Mouse (Mus musculus): ENCODE results near the gene Stum. TPM values are rescaled to one million over a fixed set of nuclear protein-coding genes. Genes with fewer than 3 reads are reported as not detected.

Gene Stum
- polyA plus RNA-seq, 1 experiment from 2014 or later = 6.6 TPM

DNA sequence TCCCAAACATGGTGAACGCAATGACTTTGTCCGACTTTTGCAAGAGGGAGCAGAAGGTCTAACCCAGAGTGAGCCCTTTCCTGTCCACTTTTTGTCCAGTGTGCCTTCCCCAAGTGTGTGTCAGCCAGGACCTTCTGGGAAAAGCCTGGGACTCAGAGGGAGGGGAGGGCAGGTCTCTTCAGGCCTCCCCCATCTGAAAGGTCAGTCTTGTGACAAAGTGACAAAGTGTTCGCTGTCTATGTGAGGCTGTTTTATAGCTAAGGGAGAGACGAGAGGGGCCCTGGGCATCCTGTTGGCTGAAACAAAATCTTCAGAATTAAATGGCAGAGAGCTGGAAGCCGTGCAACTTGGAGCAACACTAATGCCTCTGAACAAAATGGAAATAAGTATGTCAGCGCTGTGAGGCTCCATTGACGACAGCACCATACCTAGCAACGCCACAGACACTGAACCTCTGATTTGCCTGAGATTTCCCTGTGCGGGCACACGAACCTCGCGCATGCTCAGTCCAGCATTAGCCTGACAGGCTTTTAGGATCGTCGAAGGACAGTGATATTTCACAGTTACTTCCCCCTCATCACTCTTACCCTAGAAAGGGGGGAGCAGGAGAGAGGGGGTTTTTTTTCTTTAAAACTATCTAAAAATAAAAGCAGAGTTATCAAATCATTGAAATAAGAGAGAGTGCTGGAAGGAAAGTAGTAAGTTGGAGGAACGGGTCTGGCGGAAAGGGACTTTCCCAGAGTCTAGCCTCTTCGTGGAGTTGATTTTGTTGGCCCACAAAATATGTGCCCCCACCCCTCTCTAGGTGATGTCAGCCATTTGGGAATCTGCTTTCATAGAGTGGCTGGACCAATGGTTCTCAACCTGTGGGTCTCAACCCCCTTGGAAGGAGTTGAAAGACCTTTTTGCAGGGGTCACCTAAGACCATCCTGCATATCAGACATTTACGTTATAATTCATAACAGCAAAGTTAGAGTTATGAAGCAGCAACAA, 75.3 kb downstream of the Stum start:
- H3K36me3 ChIP-seq = no peaks in the 10 kb centered on the region
- peak overlapping the region; percentile 71; the same call in 1 of the 2 replicates for H3K27ac ChIP-seq (replicated peaks)
- H3K27me3 ChIP-seq (ENCODE audit: low read depth, poor library complexity, severe bottlenecking) = no peaks in the 10 kb centered on the region
- no peak for DNase-seq (ENCODE audit: low spot score)
- WGBS = 87% methylated on average over 18 of the region's 18 CpGs
- no peaks in the 10 kb centered on the region for H3K9me3 ChIP-seq (replicated peaks)
- no peak overlapping the region for H3K4me3 ChIP-seq
- peaks cover 45% of the 10 kb centered on the region for H3K4me1 ChIP-seq

DNA sequence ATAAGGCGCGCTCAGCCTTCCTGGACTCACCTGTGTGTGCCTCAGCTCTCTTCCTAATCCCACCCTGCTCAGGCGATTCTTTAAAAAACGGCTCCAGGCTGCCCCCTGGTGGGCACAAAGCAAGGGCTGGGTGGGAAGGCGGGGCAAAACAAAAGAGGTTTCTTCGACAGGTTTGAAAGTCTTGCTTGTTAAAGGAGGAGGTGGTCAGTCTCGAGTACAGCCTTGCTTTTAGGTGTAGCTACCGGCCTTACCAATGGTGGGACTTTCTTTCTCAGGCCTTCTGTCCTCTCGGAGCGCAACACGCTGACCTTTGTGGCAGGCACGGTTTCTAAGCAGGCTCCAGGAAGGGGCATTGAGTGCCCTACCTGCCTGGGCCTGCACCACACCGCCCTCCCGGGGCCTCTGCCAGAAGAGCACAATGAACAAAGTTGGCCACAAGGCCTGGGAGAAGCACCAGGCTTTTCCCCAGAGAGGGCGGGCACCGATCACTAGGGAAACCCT, 76.1 kb downstream of the Stum start:
- Histone ChIP-seq H3K36me3 (no peaks in the 10 kb centered on the region), H3K27ac (replicated peaks) (peak overlapping the region; percentile 71), H3K9me3 (replicated peaks) (no peaks in the 10 kb centered on the region), H3K4me3 (peak overlapping the region; percentile 30), H3K27me3 (ENCODE audit: low read depth, poor library complexity, severe bottlenecking) (no peaks in the 10 kb centered on the region), H3K4me1 (peaks cover 41% of the 10 kb centered on the region)
- 12% methylated on average over 16 of the region's 16 CpGs for WGBS
- DNase-seq (ENCODE audit: low spot score) = peak; percentile 81

DNA sequence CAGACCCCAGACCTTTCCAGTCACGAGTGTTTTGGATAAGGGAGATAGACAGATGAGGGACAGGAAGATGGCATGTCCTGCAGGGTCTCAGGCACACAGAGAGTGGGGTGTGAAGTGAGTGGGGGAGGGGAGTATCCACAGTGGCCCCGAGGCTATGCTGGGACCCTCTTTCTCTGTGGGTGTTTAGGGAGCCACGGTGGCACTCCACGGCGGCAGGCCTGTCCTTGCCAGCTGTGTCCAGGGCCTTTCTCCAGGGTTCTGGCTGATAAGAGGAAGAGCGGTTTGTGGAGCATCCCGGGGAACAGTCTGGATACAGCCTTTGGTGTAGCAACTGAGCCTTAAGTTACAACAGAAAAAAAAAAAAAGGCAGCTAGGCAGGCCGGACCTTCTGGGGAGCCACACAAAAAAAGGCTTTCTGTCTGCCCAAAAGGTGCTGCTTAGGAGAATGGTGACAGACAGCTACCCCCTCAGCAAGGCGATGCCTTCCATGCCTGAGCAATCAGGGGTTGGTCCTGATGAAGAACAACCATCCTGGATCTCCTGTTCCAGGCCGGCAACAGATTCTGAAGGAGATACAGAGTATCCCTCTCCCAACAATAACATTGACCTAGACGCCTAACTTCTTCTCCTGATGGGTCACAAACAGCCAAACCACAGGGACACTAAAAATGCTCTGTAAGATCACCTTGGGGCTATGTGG, 76.8 kb downstream of the Stum start:
- no peaks in the 10 kb centered on the region for H3K9me3 ChIP-seq (replicated peaks)
- H3K27ac ChIP-seq (replicated peaks) = no peak overlapping the region
- no peak for DNase-seq (ENCODE audit: low spot score)
- H3K4me3 ChIP-seq = no peak overlapping the region
- peaks cover 41% of the 10 kb centered on the region for H3K4me1 ChIP-seq
- H3K36me3 ChIP-seq = no peaks in the 10 kb centered on the region
- H3K27me3 ChIP-seq (ENCODE audit: low read depth, poor library complexity, severe bottlenecking) = no peaks in the 10 kb centered on the region
- WGBS = 77% methylated on average over 11 of the region's 11 CpGs

DNA sequence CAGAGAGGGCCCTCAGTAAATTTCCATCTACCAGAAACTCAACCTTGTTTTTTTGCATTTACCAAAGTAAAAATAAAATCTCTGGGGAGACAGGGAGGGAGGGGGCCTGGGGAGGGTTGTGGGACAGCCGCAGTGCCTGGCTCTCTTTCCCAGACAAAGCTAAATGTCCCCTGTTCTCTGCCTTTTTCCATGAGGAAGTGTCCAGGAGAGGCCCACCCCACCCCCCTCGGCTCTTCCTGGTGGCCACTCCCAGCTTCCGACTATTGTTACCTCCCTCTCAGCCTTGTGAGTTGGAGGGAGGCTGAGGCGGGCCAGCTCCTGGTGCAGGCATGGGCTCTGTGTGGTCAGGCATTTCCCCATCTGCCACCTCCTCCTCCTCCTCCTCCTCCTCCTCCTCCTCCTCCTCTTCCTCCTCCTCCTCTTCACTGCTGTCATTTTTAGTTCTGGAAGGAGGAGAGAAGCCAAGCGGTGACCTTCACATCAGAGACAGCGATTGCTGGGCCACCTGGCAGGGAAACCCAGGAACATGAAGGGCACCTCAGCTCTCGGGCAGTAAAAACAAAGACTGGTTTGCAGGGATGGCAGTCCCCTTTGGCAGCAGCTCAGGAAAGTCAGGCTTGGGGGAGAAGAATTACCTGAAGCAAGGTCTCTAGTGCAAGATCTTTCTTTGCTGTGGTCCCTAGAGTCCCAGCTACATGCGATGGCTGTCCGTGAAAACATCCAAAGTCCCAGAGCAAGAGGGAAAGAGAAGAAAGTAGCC, 77.5 kb downstream of the Stum start:
- DNase-seq (ENCODE audit: low spot score) = no peak
- 85% methylated on average over 9 of the region's 9 CpGs for WGBS
- no peak overlapping the region for H3K27ac ChIP-seq (replicated peaks)

DNA sequence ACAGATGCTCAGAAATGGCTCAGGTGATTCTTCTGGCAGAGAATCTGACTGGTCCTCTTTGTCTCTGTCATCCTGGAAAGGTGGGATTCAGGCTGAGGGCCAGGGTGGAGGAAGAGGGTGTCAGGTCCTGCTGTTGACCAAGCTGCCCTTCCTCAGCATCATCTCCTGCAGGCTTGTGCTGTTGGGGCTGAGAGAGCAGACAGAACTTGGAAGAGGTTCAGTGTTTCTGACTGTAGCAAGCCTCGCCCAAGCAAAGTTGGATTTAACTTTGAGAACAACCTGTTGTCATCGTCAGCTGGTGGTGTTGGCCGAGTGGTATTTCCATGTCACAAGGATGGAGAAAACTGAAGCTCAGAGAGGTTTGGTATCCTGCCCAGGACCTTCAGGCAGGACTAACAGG, 78.6 kb downstream of the Stum start:
- 95% methylated on average over 3 of the region's 3 CpGs for WGBS
- H3K4me1 ChIP-seq = peaks cover 41% of the 10 kb centered on the region
- no peaks in the 10 kb centered on the region for H3K36me3 ChIP-seq
- no peak overlapping the region for H3K4me3 ChIP-seq
- H3K27ac ChIP-seq (replicated peaks) = peak overlapping the region; percentile 55; the same call in 1 of the 2 replicates
- no peak for DNase-seq (ENCODE audit: low spot score)
- H3K9me3 ChIP-seq (replicated peaks) = no peaks in the 10 kb centered on the region
- no peaks in the 10 kb centered on the region for H3K27me3 ChIP-seq (ENCODE audit: low read depth, poor library complexity, severe bottlenecking)

More for the DNA sequence above, 77.5 kb downstream of the Stum start:
- no peak overlapping the region for H3K4me3 ChIP-seq
- H3K4me1 ChIP-seq = peaks cover 41% of the 10 kb centered on the region
- H3K36me3 ChIP-seq = no peaks in the 10 kb centered on the region
- no peaks in the 10 kb centered on the region for H3K27me3 ChIP-seq (ENCODE audit: low read depth, poor library complexity, severe bottlenecking)
- H3K9me3 ChIP-seq (replicated peaks) = no peaks in the 10 kb centered on the region

DNA sequence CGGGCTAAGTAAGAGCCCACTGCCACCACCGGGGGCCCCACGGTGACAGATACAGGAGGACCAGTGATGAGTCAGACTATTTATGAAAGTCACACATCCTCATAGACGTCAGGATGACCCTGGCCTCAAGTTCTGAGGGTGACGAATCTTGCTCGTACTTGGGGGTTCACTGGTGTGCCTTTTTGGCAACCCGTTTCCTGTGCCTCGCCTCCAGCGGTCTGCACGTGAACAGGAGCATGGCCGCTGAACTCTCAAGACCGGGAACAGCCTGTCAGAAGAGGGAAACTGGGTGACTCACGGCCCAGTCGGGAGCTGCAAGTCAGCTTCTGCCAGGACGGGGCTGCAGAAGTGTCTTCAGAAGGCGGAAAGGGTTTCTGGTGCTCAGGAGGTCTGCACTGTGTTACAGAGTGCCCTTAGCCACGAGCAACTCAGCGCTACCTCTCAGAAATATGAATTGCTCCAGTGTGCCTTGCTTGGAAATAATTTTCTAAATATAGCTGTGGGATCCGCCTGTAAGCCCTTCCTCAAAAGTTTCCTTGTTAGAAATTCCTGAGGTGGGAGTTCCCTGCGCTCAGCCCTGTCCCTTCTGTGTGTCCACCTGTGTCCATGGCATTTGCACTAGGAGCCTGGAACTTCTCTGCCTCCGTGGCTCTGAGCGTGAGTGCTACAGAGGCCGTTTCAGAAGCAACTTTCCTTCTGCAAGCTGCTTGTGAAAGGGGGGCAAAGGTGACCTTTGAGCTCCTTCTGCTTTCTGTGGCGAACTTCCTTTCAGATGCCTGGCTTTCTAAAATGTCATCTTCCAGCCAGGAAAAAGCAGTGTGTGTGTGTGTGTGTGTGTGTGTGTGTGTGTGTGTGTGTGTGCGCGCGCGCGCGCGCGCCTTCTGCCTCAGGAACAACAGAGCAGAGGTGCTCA, 79.4 kb downstream of the Stum start:
- Histone ChIP-seq H3K36me3 (no peaks in the 10 kb centered on the region), H3K4me1 (peaks cover 38% of the 10 kb centered on the region), H3K9me3 (replicated peaks) (no peaks in the 10 kb centered on the region), H3K27me3 (ENCODE audit: low read depth, poor library complexity, severe bottlenecking) (no peaks in the 10 kb centered on the region), H3K4me3 (no peak overlapping the region), H3K27ac (replicated peaks) (peak overlapping the region; percentile 55; the same call in 1 of the 2 replicates)
- DNase-seq (ENCODE audit: low spot score) = no peak
- 84% methylated on average over 32 of the region's 32 CpGs for WGBS

DNA sequence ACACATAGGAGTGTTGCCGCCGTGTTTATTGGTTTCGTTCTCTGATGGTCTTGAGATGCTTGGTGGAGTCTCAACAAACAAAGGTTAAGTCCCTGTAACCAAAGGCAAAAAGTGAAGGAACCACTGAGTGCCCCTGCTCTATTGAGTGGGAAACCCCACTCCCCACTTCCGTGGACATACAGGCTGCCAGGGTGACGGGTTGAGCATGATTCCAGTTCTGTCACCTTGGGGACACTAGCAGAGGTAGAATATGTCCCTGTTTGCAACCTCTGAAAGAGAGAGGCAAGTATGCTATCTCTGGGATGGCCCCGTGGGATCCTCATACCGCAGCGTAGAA, 80.0 kb downstream of the Stum start:
- Histone ChIP-seq H3K27ac (replicated peaks) (no peak overlapping the region), H3K4me1 (peaks cover 35% of the 10 kb centered on the region)

DNA sequence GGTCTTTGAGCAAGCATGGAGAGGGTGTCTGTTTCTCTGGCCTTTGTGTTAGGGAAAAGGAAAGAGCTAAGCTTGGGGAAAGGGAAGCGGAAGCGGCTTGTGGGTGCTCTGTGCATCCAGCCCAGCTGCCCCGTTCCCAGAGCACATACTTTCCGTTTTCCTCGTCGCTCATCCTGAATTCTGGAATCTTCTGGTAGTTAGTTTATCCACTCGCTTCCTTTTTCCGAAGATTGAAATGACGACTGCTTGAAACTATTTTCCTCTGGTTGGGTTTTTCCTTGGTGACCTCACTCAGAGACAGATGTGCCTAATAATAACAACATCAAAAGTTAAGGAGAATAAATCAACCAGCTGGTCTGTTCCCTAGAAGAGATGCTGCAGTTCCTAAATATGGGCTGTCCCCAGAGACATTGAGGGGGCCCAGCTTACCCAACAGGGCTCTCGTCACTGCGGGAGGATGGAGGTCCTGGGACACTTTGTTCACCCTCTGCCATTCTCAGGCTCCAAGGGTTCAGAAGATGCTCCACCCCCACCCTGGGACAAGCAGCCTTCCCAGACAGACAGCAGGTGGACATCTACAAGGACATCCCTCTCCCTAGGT, 80.7 kb downstream of the Stum start:
- no peak overlapping the region for H3K4me3 ChIP-seq
- no peak overlapping the region for H3K27ac ChIP-seq (replicated peaks)
- no peaks in the 10 kb centered on the region for H3K27me3 ChIP-seq (ENCODE audit: low read depth, poor library complexity, severe bottlenecking)
- 87% methylated on average over 11 of the region's 11 CpGs for WGBS
- H3K9me3 ChIP-seq (replicated peaks) = no peaks in the 10 kb centered on the region
- peaks cover 30% of the 10 kb centered on the region for H3K4me1 ChIP-seq
- no peaks in the 10 kb centered on the region for H3K36me3 ChIP-seq
- DNase-seq (ENCODE audit: low spot score) = no peak

More for the DNA sequence above, 80.0 kb downstream of the Stum start:
- DNase-seq (ENCODE audit: low spot score) = no peak
- Histone ChIP-seq H3K9me3 (replicated peaks) (no peaks in the 10 kb centered on the region), H3K4me3 (no peak overlapping the region), H3K27me3 (ENCODE audit: low read depth, poor library complexity, severe bottlenecking) (no peaks in the 10 kb centered on the region), H3K36me3 (no peaks in the 10 kb centered on the region)
- 94% methylated on average over 8 of the region's 8 CpGs for whole genome bisulfite sequencing

DNA sequence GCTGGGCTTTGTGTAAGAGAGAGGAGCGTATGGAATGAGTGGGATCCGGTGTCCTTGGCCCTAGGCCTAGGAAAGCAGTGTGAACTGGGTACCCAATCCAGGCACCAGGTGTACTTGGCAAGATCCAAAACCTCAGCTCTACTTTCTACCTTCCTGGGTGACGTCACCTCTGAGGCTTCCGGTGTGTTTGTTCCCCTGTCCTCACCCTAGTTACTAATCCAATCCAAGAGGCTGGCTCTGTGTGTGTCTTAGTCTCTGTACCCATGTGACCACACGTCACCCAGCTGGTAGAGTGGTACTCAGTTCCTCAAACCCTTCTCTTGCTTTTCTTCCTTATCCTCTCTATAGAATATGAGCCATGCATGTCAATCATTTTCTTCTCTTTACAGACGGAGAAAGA, 81.6 kb downstream of the Stum start:
- H3K27ac ChIP-seq (replicated peaks) = no peak overlapping the region
- peaks cover 22% of the 10 kb centered on the region for H3K4me1 ChIP-seq
- no peaks in the 10 kb centered on the region for H3K9me3 ChIP-seq (replicated peaks)
- no peak for DNase-seq (ENCODE audit: low spot score)
- H3K27me3 ChIP-seq (ENCODE audit: low read depth, poor library complexity, severe bottlenecking) = no peaks in the 10 kb centered on the region
- H3K4me3 ChIP-seq = no peak overlapping the region
- WGBS = 87% methylated on average over 6 of the region's 6 CpGs
- H3K36me3 ChIP-seq = no peaks in the 10 kb centered on the region

DNA sequence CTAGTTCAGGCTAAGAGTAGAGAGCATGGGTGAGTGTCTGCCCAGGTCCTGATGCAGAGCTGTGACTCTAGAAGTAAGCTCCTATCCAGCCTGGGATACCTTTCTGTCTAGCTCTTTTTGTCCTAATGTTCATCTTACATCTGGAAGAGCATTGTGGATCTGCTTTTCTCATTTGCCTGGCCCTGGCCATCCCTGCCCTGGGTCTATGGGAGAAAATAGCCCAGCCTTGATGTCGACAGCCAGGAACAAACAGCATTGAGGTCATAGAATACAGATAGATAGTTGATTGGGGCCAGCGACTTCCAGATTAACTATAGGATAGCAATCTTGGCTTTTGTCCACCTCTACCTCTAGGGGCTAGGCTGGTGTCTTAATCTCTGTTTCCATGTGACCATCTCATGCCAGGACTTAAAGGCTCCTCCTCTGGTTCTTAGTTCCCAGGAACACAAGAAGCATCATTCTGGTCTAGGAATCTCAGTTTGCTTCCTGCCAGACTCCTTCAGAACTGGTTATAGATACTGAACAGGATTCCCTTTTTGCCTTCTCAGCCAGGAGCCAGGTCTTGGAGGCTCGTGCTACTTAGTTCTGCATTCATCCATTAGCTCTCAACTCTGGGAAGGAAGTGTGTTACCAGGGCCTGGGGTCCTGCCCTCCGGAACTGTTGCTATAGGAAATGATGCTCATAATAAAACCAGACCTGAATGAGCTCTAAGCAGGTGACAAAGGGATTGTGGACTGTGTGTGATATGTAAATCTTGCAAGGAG, 82.4 kb downstream of the Stum start:
- Histone ChIP-seq H3K27me3 (ENCODE audit: low read depth, poor library complexity, severe bottlenecking) (no peaks in the 10 kb centered on the region), H3K27ac (replicated peaks) (0 out of 2 replicates have a peak overlapping the region, but pooled peaks have one; percentile 23), H3K9me3 (replicated peaks) (no peaks in the 10 kb centered on the region), H3K4me1 (peaks cover 20% of the 10 kb centered on the region), H3K4me3 (no peak overlapping the region), H3K36me3 (no peaks in the 10 kb centered on the region)
- WGBS = 80% methylated on average over 4 of the region's 4 CpGs
- no peak for DNase-seq (ENCODE audit: low spot score)

DNA sequence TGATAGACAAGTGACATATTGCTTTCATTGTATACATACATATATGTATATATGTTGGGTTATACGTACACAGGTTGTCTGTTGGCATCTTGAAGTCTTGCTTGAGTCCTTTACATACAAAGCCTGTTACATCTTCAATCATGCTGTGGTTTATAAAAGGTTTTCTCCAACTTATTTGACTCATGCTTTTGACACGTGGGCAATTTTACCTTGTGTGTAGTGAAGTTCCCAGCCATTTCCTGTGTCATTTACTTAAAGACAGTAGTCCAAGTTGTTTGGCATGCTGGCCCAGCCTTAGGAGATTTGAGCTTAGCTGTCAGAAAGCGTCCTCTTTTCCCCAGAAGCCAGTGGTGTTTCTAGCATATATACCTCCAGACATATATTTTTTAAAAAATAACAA, 84.9 kb downstream of the Stum start:
- H3K4me1 ChIP-seq = 0 out of 2 replicates have a peak, but pooled peaks cover 2% of the 10 kb centered on the region
- H3K9me3 ChIP-seq (replicated peaks) = no peaks in the 10 kb centered on the region
- no peak overlapping the region for H3K4me3 ChIP-seq
- no peaks in the 10 kb centered on the region for H3K27me3 ChIP-seq (ENCODE audit: low read depth, poor library complexity, severe bottlenecking)
- H3K27ac ChIP-seq (replicated peaks) = no peak overlapping the region
- 80% methylated on average over 3 of the region's 3 CpGs for WGBS
- DNase-seq (ENCODE audit: low spot score) = no peak
- H3K36me3 ChIP-seq = no peaks in the 10 kb centered on the region

All from midbrain, embryonic 10.5 days (tissue).